Mouse (Mus musculus): ENCODE results near the gene Sirpb1c. TPM values are rescaled to one million over a fixed set of nuclear protein-coding genes. Genes with fewer than 3 reads are reported as not detected.
"Not testable (repeated sequence)": the region's sequence is repeated elsewhere in the genome, so short reads cannot be mapped to it uniquely, and the experiment has no call there.

The Sirpb1c gene
- 0.15 TPM in 1 of 2 replicates, not detected in the other for polyA plus RNA-seq (2015; fragmentation: Nextera tagmentation; extraction: Ambion mirVana)

DNA sequence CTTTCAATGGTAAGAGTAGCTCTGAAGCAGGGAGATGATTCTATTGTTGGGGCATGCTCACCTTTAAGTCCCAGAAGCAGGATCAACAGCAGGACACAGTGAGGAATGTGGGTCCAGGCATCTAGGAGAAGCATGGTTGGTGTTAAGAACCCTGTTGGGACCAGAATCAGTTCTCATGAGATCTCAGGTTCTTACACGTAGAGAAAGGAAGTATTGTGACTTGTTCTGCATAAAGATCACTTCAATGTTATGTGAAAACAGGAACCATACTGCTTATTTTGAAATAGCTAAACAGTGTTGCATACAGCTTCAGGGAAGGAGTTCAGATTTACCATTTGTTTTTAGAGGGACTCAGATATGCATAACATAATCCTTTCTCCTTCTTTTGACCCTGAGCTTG is at the start of gene Sirpb1c:
TSS of gene Sirpb1c (minus strand) at position 249 of the 400 bp plus-strand sequence.
- H3K9me3 ChIP-seq (replicated peaks); H3K4me1 ChIP-seq; H3K27ac ChIP-seq (replicated peaks); H3K9ac ChIP-seq (replicated peaks); H3K4me2 ChIP-seq; ATAC-seq (ENCODE audit: low FRiP score); H3K4me3 ChIP-seq (replicated peaks); H3K36me3 ChIP-seq; H3K27me3 ChIP-seq (replicated peaks): not testable (repeated sequence)
- 56% methylated on average over 1 of the region's 1 CpGs for WGBS

DNA sequence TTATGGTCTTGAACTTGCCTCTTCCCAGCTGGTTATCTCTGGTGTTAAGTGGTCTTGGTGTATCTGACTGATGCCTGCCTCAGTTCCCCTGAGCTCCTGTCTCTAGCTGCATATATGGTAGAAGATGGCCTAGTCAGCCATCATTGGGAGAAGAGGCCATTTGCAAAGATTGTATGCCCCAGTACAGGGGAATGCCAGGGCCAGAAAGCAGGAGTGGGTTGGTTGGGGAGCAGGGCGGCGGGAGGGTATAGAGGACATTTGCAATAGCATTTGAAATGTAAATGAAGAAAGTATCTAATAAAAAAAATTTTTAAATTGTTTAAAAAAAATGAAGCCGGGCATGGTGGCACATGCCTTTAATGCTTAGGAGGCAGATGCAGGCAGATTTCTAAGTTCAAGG is 38.1 kb upstream of the Sirpb1c start:
- Histone ChIP-seq H3K4me2 (no peak overlapping the region), H3K36me3 (no peaks in the 10 kb centered on the region), H3K4me1 (no peaks in the 10 kb centered on the region), H3K9me3 (replicated peaks) (0 out of 2 replicates have a peak, but pooled peaks cover 3% of the 10 kb centered on the region), H3K4me3 (replicated peaks) (no peak overlapping the region), H3K9ac (replicated peaks) (no peak overlapping the region), H3K27me3 (replicated peaks) (no peaks in the 10 kb centered on the region), H3K27ac (replicated peaks) (no peak overlapping the region)
- WGBS, result 96% methylated on average over 3 of the region's 3 CpGs
- no peak for ATAC-seq (ENCODE audit: low FRiP score)

DNA sequence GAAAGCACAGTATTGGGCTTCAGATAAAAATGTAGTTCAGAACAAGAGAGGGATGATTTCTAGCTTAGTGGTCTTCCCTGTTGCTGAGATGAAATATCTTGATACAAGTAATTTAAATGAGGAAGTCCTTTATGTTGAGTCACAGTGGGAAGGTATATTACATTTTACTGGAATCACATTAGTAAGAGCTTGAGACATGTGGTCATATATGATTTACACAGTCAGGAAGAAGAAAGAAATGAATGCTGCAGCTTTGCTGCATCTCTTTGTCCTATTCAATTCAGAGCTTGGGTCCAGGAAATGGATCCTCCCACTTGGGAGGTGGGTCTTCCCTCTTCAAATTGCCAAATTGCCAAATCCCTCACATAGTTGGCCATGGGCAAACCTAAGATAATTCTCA is 7.4 kb upstream of the Sirpb1c start:
- not testable (repeated sequence) for ATAC-seq (ENCODE audit: low FRiP score)

DNA sequence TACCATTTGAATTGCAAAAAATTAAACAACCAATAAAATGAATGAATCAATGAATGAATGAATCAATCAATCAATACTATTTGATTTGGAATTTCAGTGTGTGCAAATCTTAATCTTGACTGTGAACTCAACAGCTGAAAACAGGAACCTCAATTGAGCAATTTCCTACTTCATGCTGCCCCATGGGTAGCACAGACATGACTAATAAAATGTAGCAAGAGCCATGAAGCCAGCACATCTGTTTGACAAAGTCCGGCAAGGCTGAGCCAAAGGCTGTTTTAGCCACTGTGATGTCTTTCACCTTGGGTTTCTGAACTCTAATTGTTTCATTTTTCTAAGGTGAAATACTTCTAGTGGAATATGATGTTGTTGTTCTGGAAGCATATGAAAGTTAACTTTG is 1.6 kb upstream of the Sirpb1c start:
- Histone ChIP-seq H3K27me3 (replicated peaks) (no peaks in the 10 kb centered on the region), H3K36me3 (no peaks in the 10 kb centered on the region), H3K4me1 (no peaks in the 10 kb centered on the region), H3K9me3 (replicated peaks) (no peaks in the 10 kb centered on the region), H3K4me2 (no peak overlapping the region), H3K9ac (replicated peaks) (no peak overlapping the region), H3K4me3 (replicated peaks) (no peak overlapping the region), H3K27ac (replicated peaks) (no peak overlapping the region)
- WGBS, result 94% methylated on average over 1 of the region's 1 CpGs
- ATAC-seq (ENCODE audit: low FRiP score), result no peak

More for the DNA sequence above, 7.4 kb upstream of the Sirpb1c start:
- H3K9ac ChIP-seq (replicated peaks); H3K36me3 ChIP-seq; H3K4me3 ChIP-seq (replicated peaks); H3K9me3 ChIP-seq (replicated peaks); H3K27me3 ChIP-seq (replicated peaks); H3K4me2 ChIP-seq; H3K27ac ChIP-seq (replicated peaks); H3K4me1 ChIP-seq: not testable (repeated sequence)

DNA sequence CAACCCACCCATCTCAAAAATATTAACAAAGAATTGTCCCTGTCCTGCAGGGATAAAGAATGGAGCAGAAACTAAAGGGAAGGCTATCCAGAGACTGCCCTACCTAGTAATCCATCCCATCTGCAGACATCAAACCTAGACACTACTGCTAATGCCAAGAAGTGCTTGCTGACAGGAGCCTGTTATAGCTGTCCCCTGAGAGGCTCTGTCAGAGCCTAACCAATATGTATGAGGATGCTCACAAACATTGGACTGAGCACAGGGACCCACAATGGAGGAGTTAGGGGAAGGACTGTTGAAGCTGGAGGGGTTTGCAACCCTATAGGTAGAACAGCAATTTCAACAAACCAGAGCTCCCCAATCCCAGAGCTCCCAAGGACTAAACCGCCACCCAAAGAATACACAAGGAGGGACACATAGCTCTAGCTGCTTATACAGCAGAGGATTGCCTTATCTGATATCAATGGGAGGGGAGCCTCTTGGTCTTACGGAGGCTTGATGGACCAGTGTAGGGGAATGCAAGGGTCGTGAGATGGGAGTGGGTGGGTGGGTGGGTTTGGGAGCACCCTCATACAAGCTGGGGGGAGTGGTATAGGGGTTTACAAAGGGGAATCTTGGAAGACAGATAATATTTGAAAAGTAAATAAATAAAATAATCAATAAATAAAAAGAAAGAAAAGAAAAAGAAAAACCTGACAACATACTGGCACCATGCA is 838 bp downstream of the Sirpb1c start:
- Histone ChIP-seq H3K9me3 (replicated peaks) (no peaks in the 10 kb centered on the region), H3K4me3 (replicated peaks) (no peak overlapping the region), H3K4me2 (no peak overlapping the region), H3K27ac (replicated peaks) (no peak overlapping the region), H3K9ac (replicated peaks) (no peak overlapping the region), H3K27me3 (replicated peaks) (no peaks in the 10 kb centered on the region), H3K36me3 (no peaks in the 10 kb centered on the region), H3K4me1 (no peaks in the 10 kb centered on the region)
- no peak for ATAC-seq (ENCODE audit: low FRiP score)
- 89% methylated on average over 3 of the region's 3 CpGs for WGBS

DNA sequence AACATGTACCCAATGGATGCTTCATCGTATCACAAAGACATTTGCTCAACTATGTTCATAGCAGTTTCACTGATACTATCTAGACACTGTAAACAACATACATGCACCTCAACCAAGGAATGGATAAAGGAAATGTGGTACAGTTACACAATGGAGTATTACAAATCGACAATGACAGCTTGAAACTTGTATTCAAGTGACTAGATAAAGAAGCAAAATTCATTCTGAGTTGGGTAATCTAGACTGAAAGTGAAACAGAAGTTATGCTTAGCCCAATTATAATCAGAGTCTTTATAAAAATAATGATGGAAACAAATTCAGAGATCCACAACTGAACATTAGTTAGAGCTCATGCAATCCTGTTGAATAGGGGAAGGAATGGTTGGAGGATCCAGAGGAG is 74.7 kb downstream of the Sirpb1c start:
- H3K9me3 ChIP-seq (replicated peaks); H3K9ac ChIP-seq (replicated peaks); ATAC-seq (ENCODE audit: low FRiP score); H3K4me1 ChIP-seq; H3K4me3 ChIP-seq (replicated peaks); H3K27ac ChIP-seq (replicated peaks); H3K27me3 ChIP-seq (replicated peaks); H3K36me3 ChIP-seq; H3K4me2 ChIP-seq: not testable (repeated sequence)
- WGBS, result 75% methylated on average over 2 of the region's 2 CpGs

Other genes starting within 250 kb of the Sirpb1c start
- not detected in 2 replicates for gene Gm5150, start 157.9 kb upstream of the Sirpb1c start, polyA plus RNA-seq (2015; fragmentation: Nextera tagmentation; extraction: Ambion mirVana)

Data from neural tube, embryonic 15.5 days (tissue).